Mouse (Mus musculus) intestine, postnatal 0 days (tissue): ENCODE measurements around the gene Olfr522. TPM values are rescaled to one million over a fixed set of nuclear protein-coding genes. Genes with fewer than 3 reads are reported as not detected.

ENCODE experiments used
- ATAC-seq: fragments of 200-750 bp; cut with Nextera tagmentation; 2 replicates; pipeline ENCODE4 v1.8.0; 2017; ENCODE audit warnings: mild to moderate bottlenecking, moderate TSS enrichment, moderate library complexity
- H3K27ac ChIP-seq: fragments of 300-500 bp; sonication (generic); 2 replicates; pipeline ENCODE4 v1.5.1; 2014; ENCODE audit warnings: mild to moderate bottlenecking, low read depth, low read length, moderate library complexity
- H3K27me3 ChIP-seq: fragments of 300-500 bp; sonication (generic); replicated peaks from 2 replicates; pipeline ENCODE4 v1.6.1; 2014; ENCODE audit warnings: low read length, mixed read lengths; ENCODE audit not compliant: control insufficient read depth, insufficient read depth
- H3K36me3 ChIP-seq: fragments of 300-500 bp; sonication (generic); 2 replicates; pipeline ENCODE4 v1.6.1; 2014; ENCODE audit warnings: mild to moderate bottlenecking, moderate library complexity; ENCODE audit not compliant: control insufficient read depth, insufficient read depth
- H3K4me1 ChIP-seq: fragments of 300-500 bp; sonication (generic); replicated peaks from 2 replicates; pipeline ENCODE4 v1.6.1; 2014; ENCODE audit warnings: antibody characterized with exemption, low read length, mixed read lengths; ENCODE audit not compliant: control insufficient read depth, insufficient read depth
- H3K4me2 ChIP-seq: fragments of 300-500 bp; sonication (generic); replicated peaks from 2 replicates; pipeline ENCODE4 v1.6.1; 2014; ENCODE audit warnings: low read depth, mild to moderate bottlenecking, moderate library complexity
- H3K4me3 ChIP-seq: fragments of 300-500 bp; sonication (generic); 2 replicates; pipeline ENCODE4 v1.5.1; 2014; ENCODE audit warnings: low read depth, low read length
- H3K9ac ChIP-seq: fragments of 300-500 bp; sonication (generic); 2 replicates; pipeline ENCODE4 v1.6.1; 2014; ENCODE audit warnings: mild to moderate bottlenecking, low read depth, low read length
- H3K9me3 ChIP-seq: fragments of 300-500 bp; sonication (generic); 2 replicates; pipeline ENCODE4 v1.6.1; 2016; ENCODE audit warnings: mixed run types; ENCODE audit not compliant: control insufficient read depth
- CTCF ChIP-seq: sonication (generic); IDR thresholded peaks from 2 replicates; pipeline ENCODE4 v1.5.1; 2016; ENCODE audit warnings: low read depth, mild to moderate bottlenecking, control low read depth, antibody characterized with exemption, moderate library complexity
- WGBS: fragments of 180-500 bp; shearing (Covaris S2); extraction: QIAGEN DNeasy Blood & Tissue Kit; methylation state at CpG from one replicate; pipeline ENCODE4 v1.1.7; 2014; 5-methylcytosine and 5-hydroxymethylcytosine counted together
- polyA plus RNA-seq: library from polyadenylated mRNA; unstranded; fragments of >200 nt; fragmentation: Nextera tagmentation; extraction: Ambion mirVana; gene quantifications from 2 replicates; pipeline ENCODE4 v1.2.1, GENCODE M21; 2015

Gene Olfr522
- polyA plus RNA-seq, 1 experiment from 2014 or later: not detected

DNA sequence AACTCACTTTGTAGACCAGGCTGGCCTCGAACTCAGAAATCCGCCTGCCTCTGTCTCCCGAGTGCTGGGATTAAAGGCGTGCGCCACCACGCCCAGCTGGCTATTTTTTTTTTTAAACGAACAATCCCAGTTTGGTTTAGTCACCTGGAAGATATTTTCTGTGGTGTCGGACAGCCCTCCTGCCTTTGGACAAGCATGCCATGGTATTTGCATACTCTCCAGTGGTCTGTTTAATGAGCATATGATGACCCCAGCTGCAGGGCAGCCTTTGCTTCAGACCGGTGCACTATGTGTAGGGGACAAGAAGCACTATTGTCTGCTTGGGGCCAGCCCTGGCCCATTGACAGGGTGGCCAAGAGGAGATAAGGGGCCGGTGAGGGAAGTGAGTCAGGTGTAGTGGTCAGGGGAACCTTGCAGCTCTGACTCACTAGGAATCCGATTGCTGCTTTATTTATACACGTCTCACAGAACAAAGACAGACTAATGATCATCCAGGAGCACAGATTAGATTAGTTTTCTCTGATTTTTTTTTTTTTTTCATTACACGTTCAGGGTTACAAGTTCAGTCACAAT lies 43.1 kb downstream of the Olfr522 start:
- no peaks in the 10 kb centered on the region for H3K4me1 ChIP-seq
- H3K4me2 ChIP-seq: no peak overlapping the region
- 49% methylated on average over 10 of the region's 13 CpGs for WGBS
- H3K9ac ChIP-seq: no peak overlapping the region
- H3K27me3 ChIP-seq: no peaks in the 10 kb centered on the region
- no peak overlapping the region for H3K4me3 ChIP-seq
- H3K9me3 ChIP-seq: no peaks in the 10 kb centered on the region
- no peak for TF ChIP-seq CTCF
- H3K36me3 ChIP-seq: no peaks in the 10 kb centered on the region
- ATAC-seq: peak; percentile 49
- no peak overlapping the region for H3K27ac ChIP-seq

DNA sequence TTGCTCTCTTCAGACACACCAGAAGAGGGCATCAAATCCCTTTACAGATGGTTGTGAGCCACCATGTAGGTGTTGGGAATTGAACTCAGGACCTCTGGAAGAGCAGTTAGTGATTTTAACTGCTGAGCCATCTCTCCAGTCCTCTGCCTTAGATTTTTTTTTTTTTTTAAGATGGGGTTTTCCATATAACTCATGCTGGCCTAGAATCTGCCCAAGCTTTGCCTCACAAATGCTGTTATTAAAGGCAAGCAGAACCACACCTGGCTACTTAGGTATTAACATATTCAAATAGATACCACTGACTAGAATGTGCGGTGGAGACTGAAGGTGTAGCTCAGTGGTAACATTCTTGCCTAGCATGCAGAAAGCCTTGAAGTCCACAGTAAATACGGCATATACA lies 44.1 kb downstream of the Olfr522 start:
- no peaks in the 10 kb centered on the region for H3K27me3 ChIP-seq
- WGBS: 96% methylated on average over 2 of the region's 2 CpGs
- ATAC-seq: no peak
- no peak overlapping the region for H3K4me2 ChIP-seq
- H3K36me3 ChIP-seq: no peaks in the 10 kb centered on the region
- H3K4me1 ChIP-seq: no peaks in the 10 kb centered on the region
- H3K9me3 ChIP-seq: no peaks in the 10 kb centered on the region
- no peak overlapping the region for H3K27ac ChIP-seq
- no peak overlapping the region for H3K9ac ChIP-seq
- H3K4me3 ChIP-seq: no peak overlapping the region
- TF ChIP-seq CTCF: no peak

DNA sequence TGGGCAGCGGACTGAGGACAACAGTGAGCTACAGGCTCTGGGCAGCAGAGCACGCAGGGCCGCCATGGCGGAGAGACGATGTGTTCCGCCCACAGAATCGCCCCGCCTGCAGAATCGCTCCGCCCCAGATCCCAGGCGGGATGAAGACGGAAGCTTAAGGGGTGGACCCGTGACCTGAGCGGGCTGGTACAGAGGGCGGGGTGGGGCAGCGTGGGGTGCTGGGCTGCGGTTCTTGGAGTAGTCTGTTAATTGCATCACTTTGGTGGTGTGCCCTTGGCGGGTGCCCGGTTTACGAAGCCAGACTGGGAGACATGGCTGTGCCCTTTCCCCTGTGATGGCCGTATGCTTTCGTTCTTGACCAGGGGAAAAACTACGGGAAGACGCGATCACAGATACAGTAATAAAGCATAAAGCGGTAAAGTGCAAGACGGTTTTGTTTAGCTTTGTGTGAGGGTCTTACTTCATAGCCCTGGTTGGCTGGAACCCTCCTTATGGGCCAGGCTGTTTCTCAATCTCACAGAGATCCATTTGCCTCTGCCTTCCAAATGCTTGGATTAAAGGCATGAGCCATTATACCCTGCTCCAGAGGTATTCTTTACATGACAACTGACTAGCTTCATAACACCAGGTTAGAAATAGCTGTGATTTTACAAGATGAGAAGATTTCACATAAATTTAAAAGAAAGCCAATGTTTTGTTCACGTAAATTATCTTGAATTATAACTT lies 48.1 kb downstream of the Olfr522 start, which contains the start of gene Echs1:
Gene Echs1 (minus strand): TSS at position 148 of the 726 bp plus-strand sequence.
- TF ChIP-seq CTCF: no peak
- peak; percentile 88 for ATAC-seq
- no peaks in the 10 kb centered on the region for H3K4me1 ChIP-seq
- H3K4me2 ChIP-seq: peak within 1 kb of the TSS; percentile 88
- WGBS: 4% methylated on average over 28 of the region's 28 CpGs
- no peaks in the 10 kb centered on the region for H3K27me3 ChIP-seq
- H3K4me3 ChIP-seq: peak within 1 kb of the TSS; percentile 76
- H3K36me3 ChIP-seq: peaks cover 17% of the 10 kb centered on the region
- peak within 1 kb of the TSS; percentile 74 for H3K9ac ChIP-seq
- H3K9me3 ChIP-seq: no peaks in the 10 kb centered on the region
- H3K27ac ChIP-seq: peak within 1 kb of the TSS; percentile 90

DNA sequence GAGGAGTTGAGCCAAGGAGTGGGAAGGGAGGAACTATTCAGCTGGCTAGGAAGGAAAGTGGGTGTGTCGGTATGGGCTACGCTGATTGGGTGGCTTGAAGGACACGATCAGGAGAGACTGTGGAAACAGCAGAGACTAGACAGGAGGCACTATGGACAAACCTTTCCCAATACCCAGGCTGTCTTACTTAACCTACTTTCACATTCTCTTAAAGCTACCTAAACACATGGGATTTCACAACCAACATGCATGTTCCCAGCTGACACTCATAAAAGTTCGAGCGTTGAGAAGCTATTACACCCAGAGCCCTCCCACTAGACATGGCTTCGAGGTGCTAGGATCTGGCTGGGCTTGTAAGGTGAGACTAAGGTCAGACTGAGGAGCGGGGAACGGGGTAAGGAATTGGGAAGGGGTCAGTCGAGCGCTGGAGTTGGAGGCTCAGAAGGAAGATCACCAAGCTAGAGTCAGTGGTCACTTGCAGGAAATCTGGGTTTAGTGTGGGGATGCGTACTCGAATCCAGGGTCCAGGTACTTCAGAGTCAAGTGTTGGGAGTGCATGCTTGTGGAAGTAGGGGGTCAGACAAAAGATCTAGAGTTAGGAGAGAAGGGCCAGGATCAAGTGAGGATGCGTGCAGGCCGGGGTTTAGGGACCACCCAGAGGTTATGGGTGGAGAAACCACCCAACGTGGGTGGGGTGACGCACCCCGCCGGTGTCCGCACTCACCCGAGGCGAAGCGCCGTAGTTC lies 48.8 kb downstream of the Olfr522 start, which contains the start of gene Paox:
Gene Paox (plus strand): TSS at position 217 of the 746 bp plus-strand sequence.
- Histone ChIP-seq H3K4me1 (no peaks in the 10 kb centered on the region), H3K36me3 (peaks cover 23% of the 10 kb centered on the region), H3K4me3 (peak within 1 kb of the TSS; percentile 76), H3K9ac (peak within 1 kb of the TSS; percentile 74), H3K9me3 (no peaks in the 10 kb centered on the region), H3K4me2 (peak within 1 kb of the TSS; percentile 88), H3K27ac (peak within 1 kb of the TSS; percentile 90), H3K27me3 (no peaks in the 10 kb centered on the region)
- peak; percentile 90 for ATAC-seq
- peak; percentile 46 for TF ChIP-seq CTCF
- under 1% methylated on average over 23 of the region's 23 CpGs for WGBS

DNA sequence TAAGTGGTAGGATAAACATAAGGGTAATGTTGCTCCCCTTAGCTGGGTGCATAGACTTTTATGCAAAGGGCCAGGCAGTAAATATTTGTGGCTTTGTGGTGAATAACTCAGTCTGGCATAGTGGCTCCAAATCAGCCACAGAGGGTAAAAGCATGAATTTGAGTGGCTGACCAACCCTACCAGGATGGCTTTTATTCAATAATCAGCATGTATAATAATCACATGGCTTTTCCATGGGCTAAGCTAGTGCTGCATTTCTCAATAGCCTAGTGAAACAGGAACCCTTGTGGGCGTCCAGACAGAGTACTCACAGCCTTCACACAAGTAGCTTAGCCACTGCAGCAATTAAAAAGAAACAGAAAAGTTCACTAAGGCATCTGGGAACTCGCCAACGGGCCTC lies 52.6 kb downstream of the Olfr522 start:
- no peak for ATAC-seq
- Histone ChIP-seq H3K27me3 (no peaks in the 10 kb centered on the region), H3K4me2 (no peak overlapping the region), H3K27ac (no peak overlapping the region), H3K9ac (no peak overlapping the region), H3K36me3 (peaks cover 61% of the 10 kb centered on the region), H3K4me1 (no peaks in the 10 kb centered on the region), H3K9me3 (no peaks in the 10 kb centered on the region), H3K4me3 (no peak overlapping the region)
- WGBS: 62% methylated on average over 3 of the region's 3 CpGs
- no peak for TF ChIP-seq CTCF

Other genes starting within 250 kb of the Olfr522 start
- not detected in 2 replicates for gene Utf1, start 221.0 kb downstream of the Olfr522 start, polyA plus RNA-seq
- 0.16 TPM in 1 of 2 replicates, not detected in the other for gene 6430531B16Rik, start 186.0 kb downstream of the Olfr522 start, polyA plus RNA-seq
- 0.29 and 0.52 TPM in 2 replicates for gene Adam8, start 172.2 kb downstream of the Olfr522 start, polyA plus RNA-seq
- 16.0 and 17.6 TPM in 2 replicates for gene Zfp511, start 128.4 kb downstream of the Olfr522 start, polyA plus RNA-seq
- gene Tubgcp2, start 128.1 kb downstream of the Olfr522 start, polyA plus RNA-seq: 12.3 and 13.0 TPM in 2 replicates
- not detected in 2 replicates for gene Msx3, start 115.7 kb downstream of the Olfr522 start, polyA plus RNA-seq
- 3.7 and 3.9 TPM in 2 replicates for gene Caly, start 82.2 kb downstream of the Olfr522 start, polyA plus RNA-seq
- gene Prap1, start 71.4 kb downstream of the Olfr522 start, polyA plus RNA-seq: 4,234 and 4,267 TPM in 2 replicates
- 138 and 139 TPM in 2 replicates for gene Fuom, start 62.3 kb downstream of the Olfr522 start, polyA plus RNA-seq
- gene Paox, start 49.0 kb downstream of the Olfr522 start, polyA plus RNA-seq: 25.8 and 28.5 TPM in 2 replicates
- 153 and 161 TPM in 2 replicates for gene Echs1, start 48.3 kb downstream of the Olfr522 start, polyA plus RNA-seq
- 15.7 and 17.1 TPM in 2 replicates for gene Mtg1, start 27.2 kb downstream of the Olfr522 start, polyA plus RNA-seq
- gene Sprn, start 9.9 kb downstream of the Olfr522 start, polyA plus RNA-seq: 0.92 and 0.99 TPM in 2 replicates
- not detected in 2 replicates for gene Olfr523, start 8.5 kb upstream of the Olfr522 start, polyA plus RNA-seq
- not detected in 2 replicates for gene Olfr524, start 41.2 kb upstream of the Olfr522 start, polyA plus RNA-seq
- 0.16 and 0.22 TPM in 2 replicates for gene Cd163l1, start 53.5 kb upstream of the Olfr522 start, polyA plus RNA-seq
- not detected in 2 replicates for gene 5830411N06Rik, start 82.5 kb upstream of the Olfr522 start, polyA plus RNA-seq
- gene Olfr525, start 156.1 kb upstream of the Olfr522 start, polyA plus RNA-seq: not detected in 2 replicates
- not detected in 2 replicates for gene Olfr527, start 169.3 kb upstream of the Olfr522 start, polyA plus RNA-seq
- not detected in 2 replicates for gene Olfr60, start 196.9 kb upstream of the Olfr522 start, polyA plus RNA-seq
- not detected in 2 replicates for gene Olfr530, start 211.6 kb upstream of the Olfr522 start, polyA plus RNA-seq
- not detected in 2 replicates for gene Olfr531, start 238.2 kb upstream of the Olfr522 start, polyA plus RNA-seq